Mouse (Mus musculus): Measurements from ENCODE around the gene Gfy.
A peak's percentile ranks its signal among the peaks of the same experiment; 100 is the strongest.

Gene Gfy

GRCm38 (mm10) chr7:45179469-45179868 is at the start of gene Gfy:
Gene Gfy (minus strand): TSS chr7:45179569.
- DNase-seq (ENCODE audit: low spot score) = no peak

- no peak for DNase-seq (ENCODE audit: low spot score)
Measured at GRCm38 (mm10) chr7:45229046-45229445, 49.7 kb upstream of the Gfy start.

- no peak for DNase-seq (ENCODE audit: low spot score)
Measured at GRCm38 (mm10) chr7:45228548-45228947, 49.2 kb upstream of the Gfy start.

- no peak for DNase-seq (ENCODE audit: low spot score)
Measured at GRCm38 (mm10) chr7:45226421-45226820, 47.1 kb upstream of the Gfy start.

GRCm38 (mm10) chr7:45224826-45225225 is 45.5 kb upstream of the Gfy start:
- no peak for DNase-seq (ENCODE audit: low spot score)

GRCm38 (mm10) chr7:45221680-45222079 is 42.3 kb upstream of the Gfy start:
- DNase-seq (ENCODE audit: low spot score) = no peak

- DNase-seq (ENCODE audit: low spot score) = no peak
Measured at GRCm38 (mm10) chr7:45216442-45217183, 37.2 kb upstream of the Gfy start.

GRCm38 (mm10) chr7:45215673-45216441 is 36.5 kb upstream of the Gfy start, which contains the start of gene Tead2:
Gene Tead2 (plus strand): TSS chr7:45215753.
- DNase-seq (ENCODE audit: low spot score) = no peak

GRCm38 (mm10) chr7:45213708-45214107 is 34.3 kb upstream of the Gfy start:
- DNase-seq (ENCODE audit: low spot score) = no peak

GRCm38 (mm10) chr7:45212356-45212755 is 33.0 kb upstream of the Gfy start:
- no peak for DNase-seq (ENCODE audit: low spot score)

- DNase-seq (ENCODE audit: low spot score) = no peak
Measured at GRCm38 (mm10) chr7:45211851-45212251, 32.5 kb upstream of the Gfy start, which contains the start of gene Dkkl1. Gene Dkkl1 (minus strand): TSS chr7:45212147.

GRCm38 (mm10) chr7:45211070-45211469 is 31.7 kb upstream of the Gfy start:
- no peak for DNase-seq (ENCODE audit: low spot score)

GRCm38 (mm10) chr7:45208260-45208659 is 28.9 kb upstream of the Gfy start:
- DNase-seq (ENCODE audit: low spot score) = no peak

GRCm38 (mm10) chr7:45204380-45205143 is 25.2 kb upstream of the Gfy start, which contains the start of gene Ccdc155:
Gene Ccdc155 (minus strand): TSS chr7:45204892.
- DNase-seq (ENCODE audit: low spot score) = peak; percentile 39

GRCm38 (mm10) chr7:45202654-45203053 is 23.3 kb upstream of the Gfy start:
- no peak for DNase-seq (ENCODE audit: low spot score)

- no peak for DNase-seq (ENCODE audit: low spot score)
Measured at GRCm38 (mm10) chr7:45198961-45199360, 19.6 kb upstream of the Gfy start.

- no peak for DNase-seq (ENCODE audit: low spot score)
Measured at GRCm38 (mm10) chr7:45198435-45198834, 19.1 kb upstream of the Gfy start.

- no peak for DNase-seq (ENCODE audit: low spot score)
Measured at GRCm38 (mm10) chr7:45196994-45197393, 17.6 kb upstream of the Gfy start.

- no peak for DNase-seq (ENCODE audit: low spot score)
Measured at GRCm38 (mm10) chr7:45196176-45196535, 16.8 kb upstream of the Gfy start.

- DNase-seq (ENCODE audit: low spot score) = no peak
Measured at GRCm38 (mm10) chr7:45195341-45196175, 16.2 kb upstream of the Gfy start.
